Mouse (Mus musculus) heart, embryonic 11.5 days (tissue): ENCODE data around the gene Abhd10. TPM values are rescaled to one million over a fixed set of nuclear protein-coding genes. Genes with fewer than 3 reads are reported as not detected.

Experiments used
- polyA plus RNA-seq: library from polyadenylated mRNA; unstranded; fragments of >200 nt; fragmentation: Nextera tagmentation; extraction: Ambion mirVana; gene quantifications from 2 replicates; pipeline ENCODE4 v1.2.1, GENCODE M21; 2014

Gene Abhd10
- polyA plus RNA-seq, 1 experiment from 2014 or later: 29.3 TPM

Other genes starting within 250 kb of the Abhd10 start
- gene Gm609, start 250.0 kb downstream of the Abhd10 start, polyA plus RNA-seq: not detected in 2 replicates
- gene Gm17783, start 210.9 kb downstream of the Abhd10 start, polyA plus RNA-seq: not detected in 2 replicates
- not detected in 2 replicates for gene Slc9c1, start 207.6 kb downstream of the Abhd10 start, polyA plus RNA-seq
- 0.16 and 0.28 TPM in 2 replicates for gene Gcsam, start 132.6 kb downstream of the Abhd10 start, polyA plus RNA-seq
- gene BC016579, start 88.9 kb downstream of the Abhd10 start, polyA plus RNA-seq: 0.17 and 0.19 TPM in 2 replicates
- 0.09 and 0.31 TPM in 2 replicates for gene Tmprss7, start 49.3 kb downstream of the Abhd10 start, polyA plus RNA-seq
- gene Tagln3, start 18.3 kb downstream of the Abhd10 start, polyA plus RNA-seq: 16.3 and 18.3 TPM in 2 replicates
- gene Phldb2, start 210.6 kb upstream of the Abhd10 start, polyA plus RNA-seq: 37.3 and 38.2 TPM in 2 replicates